Comparison of ENCODE assay signal across 8 mouse cellular contexts in the genomic region with DNA sequence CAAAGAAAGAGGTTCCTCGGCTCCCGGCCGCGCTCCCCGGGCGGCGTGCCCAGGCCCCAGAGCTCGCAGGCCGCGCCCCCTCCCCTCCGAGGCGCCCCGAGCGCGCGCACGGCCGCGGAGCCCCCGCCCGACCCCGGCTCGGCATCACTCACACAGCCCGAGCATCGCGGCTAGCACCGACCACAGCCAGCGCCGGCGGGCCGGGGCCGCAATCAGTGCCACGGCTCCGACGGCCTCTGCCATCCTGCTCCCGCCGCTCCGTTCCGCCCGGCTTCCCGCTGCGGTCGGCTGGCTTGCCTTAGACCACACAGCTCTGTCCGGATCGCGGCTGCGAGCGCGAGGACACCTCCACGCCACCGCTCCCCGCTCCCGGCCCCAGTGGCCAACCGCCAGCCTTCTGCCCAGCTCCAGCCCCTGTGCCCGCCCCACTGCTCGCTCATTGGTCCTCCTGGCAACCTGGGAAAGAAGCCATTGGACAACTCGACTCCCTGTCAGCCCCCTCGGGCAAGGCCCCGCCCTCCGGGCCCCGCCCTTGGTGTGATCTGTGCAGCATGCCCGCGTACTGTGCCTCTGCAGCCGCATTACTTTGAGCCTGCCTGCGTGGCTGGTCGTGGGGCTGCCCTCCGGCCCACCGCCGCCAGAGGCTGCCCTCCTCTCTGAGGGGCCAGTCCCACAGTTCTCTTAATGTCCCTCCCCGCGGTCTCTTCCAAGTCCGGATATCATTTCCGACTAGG. TPM values are rescaled to one million over a fixed set of nuclear protein-coding genes. Genes with fewer than 3 reads are reported as not detected.
DNase-seq lines count a peak whose midpoint lies in the region; ATAC-seq and TF ChIP-seq lines count a peak whose summit lies in the region.

A gene (minus strand): TSS at position 388 of the 734 bp plus-strand sequence.

- peaks cover 66% of the 10 kb centered on the region for H3K27me3 ChIP-seq in megakaryocyte, embryonic 14.5 days (replicated peaks)

- H3K9me3 ChIP-seq in megakaryocyte, embryonic 14.5 days, result no peaks in the 10 kb centered on the region

- peak; percentile 99 for DNase-seq in gastrocnemius, adult 8-10 months (ENCODE audit: low spot score in 2 of 2)
- DNase-seq in hindlimb bud, embryonic 11.5 days (ENCODE audit: extremely low spot score, low read depth, low spot score), result peak; percentile 92
- DNase-seq in left cerebral cortex, adult 8-10 months (ENCODE audit: low spot score in 2 of 2), result peak; percentile 95 to 99
- peak; percentile 99 for DNase-seq in right cerebral cortex, postnatal 10 days (ENCODE audit: low spot score in 2 of 2)
- DNase-seq in urinary bladder, postnatal 25 days (ENCODE audit: low spot score), result peak; percentile 96

- ATAC-seq in activated CD4-positive, CD25-positive, alpha-beta regulatory T cell, adult 4 months, result peak; percentile 100

- H3K36me3 ChIP-seq in megakaryocyte, embryonic 14.5 days (replicated peaks; ENCODE audit: low read length), result no peaks in the 10 kb centered on the region

- H3K27ac ChIP-seq in cortical plate, adult 2 months (ENCODE audit: insufficient read depth, low read length), result 0 out of 2 replicates have a peak within 1 kb of the TSS, but pooled peaks have one; percentile 20

- TF ChIP-seq CTCF in cortical plate, adult 2 months (IDR thresholded peaks at IDR 0.05; ENCODE audit: extremely low read depth, insufficient read depth, low read length), result no peak

- peak; percentile 79 for TF ChIP-seq POLR2A in cortical plate, adult 2 months (IDR thresholded peaks at IDR 0.05; ENCODE audit: extremely low read depth, insufficient read depth, low read length)

- H3K4me1 ChIP-seq in cortical plate, adult 2 months (ENCODE audit: control insufficient read depth, insufficient read depth, low read length), result no peaks in the 10 kb centered on the region; the same call in 1 of the 2 replicates
- peaks cover 40% of the 10 kb centered on the region for H3K4me1 ChIP-seq in megakaryocyte, embryonic 14.5 days

- peak within 1 kb of the TSS; percentile 62 for H3K4me3 ChIP-seq in cortical plate, adult 2 months (ENCODE audit: insufficient read depth, low read length)
- H3K4me3 ChIP-seq in megakaryocyte, embryonic 14.5 days (replicated peaks), result peak within 1 kb of the TSS; percentile 92

RNA-seq across cellular contexts. Expression of the gene that starts here (rescaled TPM):
- 1 to 10 TPM in 1 of 2 experiments, not detected in 1; 1.4 TPM for polyA plus RNA-seq in activated CD4-positive, CD25-positive, alpha-beta regulatory T cell, adult 4 months (2017; shearing (Covaris generic))
- polyA plus RNA-seq in cortical plate, adult 2 months (2012; rRNA removed), result 41.8 and 43.7 TPM in 2 replicates
- total RNA-seq in gastrocnemius, adult 8-10 months (2022), result 1 to 10 TPM; 5.1 to 6.1 (median 6.0) TPM
- total RNA-seq in left cerebral cortex, adult 8-10 months (2022), result 10 to 100 TPM; 25.9 to 34.9 (median 28.8) TPM
- 0.53 TPM in 1 of 2 replicates, not detected in the other for polyA plus RNA-seq in megakaryocyte, embryonic 14.5 days (2012; ENCODE audit: insufficient read depth, low replicate concordance)

Comparison
In these comparisons a context has a peak if more than half of its experiments do, and no peak if none do; other contexts are left out.
1. Peak in every context shown above with its lines: DNase-seq, ATAC-seq, H3K4me3 ChIP-seq and H3K27ac ChIP-seq.
2. RNA of the gene that starts here (polyA plus RNA-seq): 41.8 to 43.7 TPM in cortical plate, adult 2 months; 1.4 TPM in activated CD4-positive, CD25-positive, alpha-beta regulatory T cell, adult 4 months and 0.53 TPM in megakaryocyte, embryonic 14.5 days; every median in the first group is over 10 times any median in the second.